Mouse (Mus musculus) heart, postnatal 0 days (tissue): ENCODE measurements around the gene Gm33543.

Experiments
- CTCF ChIP-seq: IDR thresholded peaks from 2 replicates; pipeline ENCODE4 v1.5.1; 2016; ENCODE audit warnings: antibody characterized with exemption, control low read depth, low read depth
- EP300 ChIP-seq: IDR thresholded peaks from 2 replicates; pipeline ENCODE4 v1.6.1; 2016; ENCODE audit warnings: antibody characterized with exemption, low read depth

DNA sequence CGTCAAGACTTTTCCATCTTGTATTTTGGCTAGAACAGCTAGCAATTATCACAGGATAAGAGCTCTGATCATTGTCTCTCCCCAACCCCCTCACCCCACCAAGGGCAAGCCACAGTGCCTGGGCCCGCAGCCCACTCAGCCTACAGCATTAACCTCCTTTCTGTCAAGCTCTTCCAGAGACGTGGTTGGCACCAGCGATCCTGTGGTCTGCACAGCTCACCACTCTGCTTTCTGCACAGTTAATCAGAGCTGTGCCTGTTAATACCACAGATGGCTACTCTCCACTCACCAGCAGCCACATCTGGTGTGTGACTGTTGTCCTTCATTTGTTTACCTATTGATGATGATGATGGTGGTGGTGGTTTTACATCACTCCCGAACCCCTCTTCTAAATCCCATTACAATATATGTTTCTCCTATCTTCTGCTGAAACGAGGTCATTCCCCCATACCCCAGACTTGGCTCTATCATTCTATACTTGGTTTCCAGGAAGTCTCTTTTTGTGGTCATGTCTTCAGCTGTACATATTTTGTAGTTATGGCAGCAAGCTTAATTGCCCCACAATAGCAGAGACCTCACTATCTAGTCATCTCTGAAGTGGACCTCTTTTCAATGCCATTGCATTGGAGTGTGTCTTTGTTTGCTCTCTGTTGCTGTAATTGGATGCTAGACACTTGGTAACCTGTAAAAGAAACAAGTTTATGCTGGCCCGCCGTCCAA, 61.7 kb downstream of the Gm33543 start:
- no peak for TF ChIP-seq CTCF
- no peak for TF ChIP-seq EP300
